Mouse (Mus musculus) heart, embryonic 15.5 days (tissue): ENCODE data around the gene Rnf225. TPM values are rescaled to one million over a fixed set of nuclear protein-coding genes. Genes with fewer than 3 reads are reported as not detected.
"Not testable (repeated sequence)": the region's sequence is repeated elsewhere in the genome, so short reads cannot be mapped to it uniquely, and the experiment has no call there.

Experiments used
- ATAC-seq: fragments of 200-750 bp; cut with Nextera tagmentation; replicated peaks from 2 replicates; pipeline ENCODE4 v1.8.0; 2017; ENCODE audit warnings: low read depth, moderate TSS enrichment; ENCODE audit not compliant: insufficient number of reproducible peaks, insufficient read depth, low FRiP score
- H3K27ac ChIP-seq: fragments of 300-500 bp; sonication (generic); 2 replicates; pipeline ENCODE4 v1.5.1; 2015; ENCODE audit warnings: mild to moderate bottlenecking, inconsistent platforms
- H3K27me3 ChIP-seq: fragments of 300-500 bp; sonication (generic); 2 replicates; pipeline ENCODE4 v1.6.1; 2015; ENCODE audit warnings: inconsistent platforms
- H3K36me3 ChIP-seq: fragments of 300-500 bp; sonication (generic); 2 replicates; pipeline ENCODE4 v1.6.1; 2015; ENCODE audit warnings: mild to moderate bottlenecking, inconsistent platforms
- H3K4me1 ChIP-seq: fragments of 300-500 bp; sonication (generic); replicated peaks from 2 replicates; pipeline ENCODE4 v1.6.1; 2015; ENCODE audit warnings: inconsistent platforms
- H3K4me2 ChIP-seq: fragments of 300-500 bp; sonication (generic); 2 replicates; pipeline ENCODE4 v1.6.1; 2015; ENCODE audit warnings: inconsistent platforms, mild to moderate bottlenecking, moderate library complexity
- H3K4me3 ChIP-seq: fragments of 300-500 bp; sonication (generic); 2 replicates; pipeline ENCODE4 v1.5.1; 2015; ENCODE audit warnings: mild to moderate bottlenecking, inconsistent platforms
- H3K9ac ChIP-seq: fragments of 300-500 bp; sonication (generic); 2 replicates; pipeline ENCODE4 v1.6.1; 2015; ENCODE audit warnings: mild to moderate bottlenecking, inconsistent platforms
- H3K9me3 ChIP-seq: fragments of 300-500 bp; sonication (generic); replicated peaks from 2 replicates; pipeline ENCODE4 v1.6.1; 2016; ENCODE audit warnings: inconsistent platforms
- WGBS: fragments of 180-500 bp; shearing (Covaris S2); methylation state at CpG from one replicate; pipeline ENCODE4 v1.1.7; 2015; ENCODE audit warnings: mixed read lengths; 5-methylcytosine and 5-hydroxymethylcytosine counted together
- polyA plus RNA-seq: library from polyadenylated mRNA; unstranded; fragments of >200 nt; fragmentation: Nextera tagmentation; extraction: Ambion mirVana; gene quantifications from 2 replicates; pipeline ENCODE4 v1.2.1, GENCODE M21; 2015

The Rnf225 gene
- polyA plus RNA-seq, 1 experiment from 2014 or later, result 0.47 TPM

DNA sequence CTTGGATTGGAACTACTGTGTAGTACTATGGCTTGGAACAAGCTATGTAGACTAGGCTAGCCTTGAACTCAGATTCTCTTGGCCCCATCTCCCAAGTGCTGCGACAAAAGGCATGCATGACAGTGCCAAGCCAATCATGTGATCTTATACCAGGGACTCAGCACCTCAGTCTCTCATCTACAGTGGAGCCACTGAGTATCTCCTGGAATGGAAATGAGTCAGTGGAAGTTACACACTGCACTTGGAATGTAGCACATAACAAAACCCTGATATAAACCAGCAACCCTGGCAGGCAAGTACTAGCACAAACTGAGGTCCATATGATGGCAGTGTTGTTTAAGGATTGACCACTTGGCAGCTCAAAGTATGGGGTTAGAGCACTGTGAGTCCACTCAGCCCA, 22.1 kb upstream of the Rnf225 start:
- H3K27me3 ChIP-seq, result no peaks in the 10 kb centered on the region
- peaks cover 41% of the 10 kb centered on the region for H3K36me3 ChIP-seq
- WGBS, result 28% methylated on average over 1 of the region's 1 CpGs

DNA sequence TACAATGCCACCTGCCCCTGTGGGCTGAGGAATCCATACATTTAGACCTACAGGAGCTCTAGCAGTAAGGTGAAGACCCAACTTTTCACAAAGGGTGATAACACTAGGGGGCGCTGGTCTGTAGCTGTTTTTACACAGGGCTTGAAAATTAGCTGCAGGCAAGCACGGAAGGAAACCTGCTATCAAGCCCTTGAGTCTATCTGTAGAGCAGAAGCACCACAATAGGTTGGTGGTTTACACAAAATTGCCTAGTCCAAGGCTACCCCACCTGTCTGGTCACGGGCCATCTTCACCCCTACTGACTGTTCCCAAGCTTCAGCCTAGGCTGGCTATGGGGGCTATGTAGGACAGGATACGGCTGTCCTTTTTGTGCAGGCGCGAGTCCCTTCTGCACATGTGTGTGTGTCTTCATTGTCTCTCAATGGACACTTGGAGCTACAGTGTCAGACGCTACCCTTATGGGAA, 17.7 kb upstream of the Rnf225 start:
- peak; percentile 23; the same call in 1 of the 2 replicates for ATAC-seq

More for the DNA sequence above, 22.1 kb upstream of the Rnf225 start:
- Histone ChIP-seq H3K9ac (no peak overlapping the region), H3K4me3 (no peak overlapping the region), H3K4me1 (peaks cover 9% of the 10 kb centered on the region), H3K9me3 (no peaks in the 10 kb centered on the region), H3K4me2 (no peak overlapping the region), H3K27ac (no peak overlapping the region)
- no peak for ATAC-seq

DNA sequence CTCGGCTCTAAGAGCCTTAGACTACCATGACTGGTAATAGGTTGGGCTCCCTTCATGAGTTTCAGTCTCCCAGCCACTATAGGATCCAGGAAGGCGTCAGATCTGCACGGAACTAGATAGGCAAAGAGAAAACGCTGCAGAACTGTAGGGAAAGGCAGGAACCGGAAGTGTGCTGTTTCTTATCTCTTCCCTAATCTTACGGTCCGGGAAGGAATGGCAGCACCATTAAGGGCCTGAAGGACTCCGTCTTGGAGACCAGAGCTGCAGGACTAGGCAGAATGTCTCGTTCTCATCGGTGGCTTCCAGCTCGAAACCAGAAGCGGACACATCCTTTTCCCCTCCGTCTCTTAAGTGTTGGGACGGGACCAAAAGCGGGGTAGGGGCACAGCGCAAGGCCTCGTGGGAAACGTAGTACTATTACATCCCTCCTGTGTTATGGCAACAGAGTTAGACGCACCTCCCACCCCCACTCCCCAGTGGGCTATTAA, 17.0 kb upstream of the Rnf225 start:
- peak overlapping the region; percentile 56 for H3K4me3 ChIP-seq
- WGBS, result under 1% methylated on average over 19 of the region's 19 CpGs
- H3K4me1 ChIP-seq, result peaks cover 9% of the 10 kb centered on the region
- peak overlapping the region; percentile 66 for H3K4me2 ChIP-seq
- peak overlapping the region; percentile 87 for H3K27ac ChIP-seq
- H3K27me3 ChIP-seq, result no peaks in the 10 kb centered on the region
- H3K36me3 ChIP-seq, result peaks cover 36% of the 10 kb centered on the region
- H3K9ac ChIP-seq, result peak overlapping the region; percentile 48
- H3K9me3 ChIP-seq, result no peaks in the 10 kb centered on the region
- ATAC-seq, result peak; percentile 81

More for the DNA sequence above, 17.7 kb upstream of the Rnf225 start:
- Histone ChIP-seq H3K9ac (peak overlapping the region; percentile 48; the same call in 1 of the 2 replicates), H3K27me3 (no peaks in the 10 kb centered on the region), H3K4me3 (peak overlapping the region; percentile 56), H3K4me1 (peaks cover 9% of the 10 kb centered on the region), H3K36me3 (peaks cover 38% of the 10 kb centered on the region), H3K27ac (peak overlapping the region; percentile 87), H3K4me2 (peak overlapping the region; percentile 66), H3K9me3 (no peaks in the 10 kb centered on the region)
- 36% methylated on average over 7 of the region's 7 CpGs for WGBS

DNA sequence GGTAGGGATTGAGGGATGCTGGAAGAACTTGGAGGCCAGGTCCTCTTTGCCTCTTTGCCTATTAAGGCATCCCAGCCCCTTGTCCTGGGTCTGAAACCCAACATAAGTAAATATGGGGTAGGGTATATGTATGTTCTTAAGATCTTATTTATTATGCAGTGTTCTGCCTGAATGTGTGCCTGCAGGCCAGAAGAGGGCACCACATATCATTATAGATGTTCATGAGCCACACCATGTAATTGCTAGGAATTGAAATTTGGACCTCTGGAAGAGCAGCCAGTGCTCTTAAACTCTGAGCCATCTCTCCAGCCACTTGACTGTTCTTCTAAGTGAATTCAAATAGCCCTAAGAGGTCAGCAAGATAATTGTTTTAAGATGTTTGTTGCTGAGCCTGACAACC, 13.7 kb upstream of the Rnf225 start:
- ATAC-seq, result no peak
- H3K27ac ChIP-seq, result no peak overlapping the region
- no peak overlapping the region for H3K4me2 ChIP-seq
- no peak overlapping the region for H3K9ac ChIP-seq
- H3K9me3 ChIP-seq, result no peaks in the 10 kb centered on the region
- peaks cover 3% of the 10 kb centered on the region; the same call in 1 of the 2 replicates for H3K36me3 ChIP-seq
- no peaks in the 10 kb centered on the region for H3K27me3 ChIP-seq
- peaks cover 9% of the 10 kb centered on the region for H3K4me1 ChIP-seq
- no peak overlapping the region for H3K4me3 ChIP-seq

DNA sequence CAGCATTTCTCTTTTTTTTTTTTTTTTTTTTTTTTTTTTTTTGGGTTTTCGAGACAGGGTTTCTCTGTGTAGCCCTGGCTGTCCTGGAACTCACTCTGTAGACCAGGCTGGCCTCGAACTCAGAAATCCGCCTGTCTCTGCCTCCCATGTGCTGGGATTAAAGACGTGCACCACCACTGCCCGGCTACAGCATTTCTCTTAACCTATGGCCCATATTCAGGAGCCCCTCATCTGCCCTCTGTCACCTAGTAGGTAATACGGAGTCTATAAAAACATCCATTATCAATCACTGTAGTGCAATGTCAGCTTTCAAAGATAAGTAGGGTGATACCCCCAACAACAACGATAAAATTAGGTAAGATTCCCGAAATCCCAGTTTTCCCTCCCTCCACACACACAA, 6.7 kb upstream of the Rnf225 start:
- H3K27ac ChIP-seq, H3K27me3 ChIP-seq, H3K4me2 ChIP-seq, H3K9me3 ChIP-seq, H3K4me3 ChIP-seq, ATAC-seq, H3K9ac ChIP-seq: not testable (repeated sequence)
- 81% methylated on average over 7 of the region's 8 CpGs for WGBS
- Histone ChIP-seq H3K36me3 (peaks cover 24% of the 10 kb centered on the region), H3K4me1 (peaks cover 12% of the 10 kb centered on the region)

DNA sequence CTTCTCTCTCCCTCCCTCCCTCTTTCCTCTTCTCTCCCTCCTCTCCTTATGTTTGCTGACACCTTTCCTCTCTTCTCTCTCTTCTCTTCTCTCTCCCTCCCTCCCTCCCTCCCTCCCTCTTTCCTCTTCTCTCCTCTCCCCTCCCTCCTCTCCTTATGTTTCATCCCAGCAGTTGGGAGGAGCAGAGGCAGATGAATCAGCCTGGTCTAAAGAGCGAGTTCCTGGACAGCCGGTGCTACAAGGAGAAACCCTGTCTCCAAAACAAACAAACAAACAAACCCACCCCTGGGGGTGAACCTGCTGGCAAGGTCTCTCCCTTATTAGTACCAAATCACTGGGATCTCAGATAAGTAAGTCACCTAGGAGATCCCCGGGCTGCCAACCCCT, 5.9 kb upstream of the Rnf225 start:
- WGBS, result 0% methylated on average over 3 of the region's 3 CpGs
- Histone ChIP-seq H3K4me2 (peak overlapping the region; percentile 85), H3K4me1 (peaks cover 12% of the 10 kb centered on the region), H3K36me3 (peaks cover 32% of the 10 kb centered on the region), H3K27me3 (no peaks in the 10 kb centered on the region), H3K9ac (peak overlapping the region; percentile 70), H3K27ac (peak overlapping the region; percentile 94), H3K9me3 (no peaks in the 10 kb centered on the region), H3K4me3 (peak overlapping the region; percentile 88)
- ATAC-seq, result no peak

DNA sequence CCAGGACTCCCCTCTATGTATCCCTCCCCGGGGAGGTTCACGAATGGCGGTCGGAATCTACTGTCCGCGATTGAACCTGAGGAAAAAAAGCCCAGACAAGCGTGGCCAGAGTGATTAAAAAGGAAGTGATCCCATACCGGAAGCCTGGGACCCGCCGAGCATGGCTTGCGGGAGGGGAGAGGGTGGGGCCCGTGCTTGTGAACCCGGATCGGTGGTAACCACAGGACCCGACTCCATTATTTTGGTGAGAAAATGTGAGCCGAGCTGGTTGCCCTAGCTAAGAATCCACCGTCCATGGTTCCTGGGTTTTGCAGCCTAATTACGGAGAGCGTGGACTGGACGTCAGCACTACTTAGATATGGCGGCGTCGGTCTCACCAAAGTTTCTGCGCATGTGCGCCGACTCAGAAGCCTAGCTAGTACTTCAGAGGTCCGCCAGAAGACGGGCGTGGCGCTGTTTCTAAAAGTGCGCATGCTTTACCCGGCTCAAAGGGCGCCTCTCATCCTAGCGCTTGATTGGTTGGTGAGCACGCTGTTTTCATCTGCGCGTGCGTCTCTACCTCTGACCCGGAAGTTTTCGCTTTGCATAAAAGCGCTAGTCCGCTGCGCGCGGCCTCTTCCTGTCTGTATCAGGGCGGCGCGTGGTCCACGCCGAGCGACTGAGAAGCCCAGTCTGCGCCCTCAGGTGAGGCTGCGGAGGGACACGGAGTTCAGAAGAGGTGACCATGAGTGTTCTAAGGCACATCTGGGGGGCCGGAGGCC, 5.3 kb upstream of the Rnf225 start, which contains the start of gene Rps5:
TSS of gene Rps5 (plus strand) at position 586 of the 761 bp plus-strand sequence.
- H3K36me3 ChIP-seq, result peaks cover 38% of the 10 kb centered on the region
- WGBS, result under 1% methylated on average over 55 of the region's 55 CpGs

DNA sequence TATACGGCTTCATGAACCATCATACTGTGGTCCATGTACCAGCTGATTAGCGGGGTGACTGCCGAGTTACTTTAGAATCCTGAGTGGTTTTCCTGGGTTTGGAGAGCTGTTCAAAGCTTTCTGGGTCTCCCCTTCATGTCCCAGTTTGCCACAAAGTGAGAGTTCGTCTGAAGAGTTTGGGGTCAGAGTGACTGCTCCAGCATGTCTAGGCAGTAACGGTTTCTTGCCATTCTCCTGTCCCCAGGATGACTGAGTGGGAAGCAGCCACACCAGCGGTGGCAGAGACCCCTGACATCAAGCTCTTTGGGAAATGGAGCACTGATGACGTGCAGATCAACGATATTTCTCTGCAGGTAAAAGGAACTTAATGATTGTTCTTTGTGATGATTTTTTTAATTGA, 4.5 kb upstream of the Rnf225 start:
- Histone ChIP-seq H3K27ac (0 out of 2 replicates have a peak overlapping the region, but pooled peaks have one; percentile 44), H3K4me1 (peaks cover 14% of the 10 kb centered on the region), H3K9me3 (no peaks in the 10 kb centered on the region), H3K36me3 (peaks cover 43% of the 10 kb centered on the region), H3K4me2 (peak overlapping the region; percentile 72), H3K4me3 (peak overlapping the region; percentile 88), H3K27me3 (no peaks in the 10 kb centered on the region), H3K9ac (peak overlapping the region; percentile 86)
- ATAC-seq, result no peak
- 4% methylated on average over 8 of the region's 8 CpGs for WGBS

More for the DNA sequence above, 5.3 kb upstream of the Rnf225 start, which contains the start of gene Rps5:
- Histone ChIP-seq H3K4me1 (peaks cover 12% of the 10 kb centered on the region), H3K9ac (peak within 1 kb of the TSS; percentile 86), H3K9me3 (no peaks in the 10 kb centered on the region), H3K4me3 (peak within 1 kb of the TSS; percentile 88), H3K27me3 (no peaks in the 10 kb centered on the region), H3K4me2 (peak within 1 kb of the TSS; percentile 85), H3K27ac (peak within 1 kb of the TSS; percentile 94)
- ATAC-seq, result peak; percentile 98

DNA sequence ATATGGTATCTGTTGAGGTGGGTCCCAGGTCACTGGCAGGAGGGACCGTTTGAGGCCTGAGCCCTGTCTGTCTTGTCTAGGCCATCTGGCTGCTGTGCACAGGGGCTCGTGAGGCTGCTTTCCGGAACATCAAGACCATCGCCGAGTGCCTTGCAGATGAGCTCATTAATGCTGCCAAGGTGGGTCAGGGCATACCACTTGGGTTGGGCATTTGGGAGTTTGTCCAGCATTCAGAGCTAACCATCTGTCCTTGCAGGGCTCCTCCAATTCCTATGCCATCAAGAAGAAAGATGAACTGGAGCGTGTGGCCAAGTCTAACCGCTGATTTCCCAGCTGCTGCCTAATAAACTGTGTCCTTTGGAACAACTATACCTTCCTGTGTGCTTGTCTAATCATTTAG, 900 bp upstream of the Rnf225 start:
- Histone ChIP-seq H3K36me3 (peaks cover 43% of the 10 kb centered on the region), H3K4me1 (peaks cover 23% of the 10 kb centered on the region), H3K27ac (no peak overlapping the region), H3K4me2 (no peak overlapping the region), H3K9ac (no peak overlapping the region), H3K4me3 (no peak overlapping the region), H3K9me3 (no peaks in the 10 kb centered on the region), H3K27me3 (no peaks in the 10 kb centered on the region)
- no peak for ATAC-seq
- WGBS, result 88% methylated on average over 7 of the region's 7 CpGs

DNA sequence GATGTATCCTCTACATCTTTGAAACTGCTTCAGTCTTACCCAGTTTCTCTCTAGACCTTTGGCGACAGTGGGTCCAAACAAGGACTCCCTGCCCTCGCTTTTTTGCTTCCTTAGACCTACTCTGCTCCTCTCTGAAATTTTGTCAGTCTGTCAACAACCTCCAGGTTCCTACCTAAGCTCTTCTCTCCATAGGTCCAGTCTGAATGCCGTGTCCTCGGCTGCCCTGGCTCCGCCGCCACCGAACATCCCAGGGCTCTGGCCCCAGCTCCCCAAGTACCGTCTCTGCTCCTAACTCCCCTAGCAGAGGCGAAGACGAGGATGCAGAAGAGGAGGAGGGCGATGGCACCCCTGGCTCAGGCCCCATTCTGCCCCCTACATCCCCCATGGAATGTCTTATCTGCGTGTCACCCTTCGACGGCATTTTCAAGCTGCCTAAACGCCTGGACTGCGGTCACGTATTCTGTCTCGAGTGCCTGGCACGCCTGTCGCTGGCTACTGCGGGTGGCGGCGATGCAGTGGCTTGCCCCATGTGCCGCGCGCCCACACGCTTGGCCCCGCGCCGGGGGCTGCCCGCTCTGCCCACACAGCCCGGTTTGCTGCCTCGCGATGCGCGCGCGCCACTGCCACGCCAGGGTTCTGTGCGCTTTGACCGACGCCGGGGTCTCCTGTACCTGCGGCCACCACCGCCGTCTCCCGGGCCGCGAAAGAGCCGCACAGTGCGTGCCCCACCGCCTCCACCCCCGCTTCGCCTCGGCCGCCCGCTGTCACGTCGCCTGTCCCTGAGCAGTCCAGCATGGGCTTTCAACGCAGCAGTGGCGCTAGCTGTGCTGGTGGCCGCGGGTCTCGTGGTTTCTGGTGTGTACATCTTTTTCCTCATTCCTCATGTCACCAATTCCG, 725 bp downstream of the Rnf225 start:
- ATAC-seq, result peak; percentile 60; the same call in 1 of the 2 replicates
- Histone ChIP-seq H3K4me2 (peak overlapping the region; percentile 84), H3K4me3 (peak overlapping the region; percentile 48), H3K9ac (peak overlapping the region; percentile 67), H3K27me3 (no peaks in the 10 kb centered on the region), H3K36me3 (peaks cover 43% of the 10 kb centered on the region), H3K4me1 (peaks cover 21% of the 10 kb centered on the region), H3K9me3 (no peaks in the 10 kb centered on the region), H3K27ac (no peak overlapping the region)
- 4% methylated on average over 65 of the region's 65 CpGs for WGBS

DNA sequence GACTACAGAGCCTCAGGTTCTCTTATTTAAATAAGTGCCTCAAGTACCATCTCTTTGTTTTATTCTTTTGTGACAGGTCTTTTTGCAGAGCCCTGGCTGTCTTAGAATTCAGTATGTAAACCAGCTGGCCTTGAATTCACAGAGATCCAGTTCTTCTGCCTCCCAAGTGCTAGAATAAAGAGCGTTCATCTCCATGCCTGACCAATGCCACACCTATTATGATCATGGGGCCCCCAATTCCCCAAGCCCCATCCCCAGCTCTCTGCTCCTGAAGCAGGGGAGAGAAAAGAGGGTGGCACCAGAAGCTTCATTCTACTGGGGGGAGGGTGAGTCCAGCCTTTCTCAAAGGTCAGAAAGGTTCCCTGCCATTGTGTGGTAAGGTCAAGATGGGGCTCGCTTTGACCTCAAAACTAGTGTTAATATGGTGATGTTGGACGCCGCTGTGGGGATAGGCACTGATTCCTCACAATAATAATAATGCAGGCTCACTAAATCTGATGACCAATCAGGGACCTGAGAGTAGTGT, 6.5 kb downstream of the Rnf225 start:
- no peak overlapping the region for H3K27ac ChIP-seq
- no peaks in the 10 kb centered on the region for H3K9me3 ChIP-seq
- 78% methylated on average over 4 of the region's 4 CpGs for WGBS
- H3K27me3 ChIP-seq, result no peaks in the 10 kb centered on the region
- H3K9ac ChIP-seq, result no peak overlapping the region
- ATAC-seq, result no peak
- H3K36me3 ChIP-seq, result no peaks in the 10 kb centered on the region
- H3K4me2 ChIP-seq, result no peak overlapping the region
- no peak overlapping the region for H3K4me3 ChIP-seq
- H3K4me1 ChIP-seq, result no peaks in the 10 kb centered on the region; the same call in 1 of the 2 replicates
